Mouse (Mus musculus) CH12.LX (cell line): Measurements from ENCODE around the gene Col4a1. TPM values are rescaled to one million over a fixed set of nuclear protein-coding genes. Genes with fewer than 3 reads are reported as not detected.

Source experiments
- DNase-seq: peaks from one replicate; pipeline ENCODE4 v3.0.0-alpha.2; 2013; ENCODE audit errors: extremely low read depth
- H3K27ac ChIP-seq: 2 replicates; pipeline ENCODE4 v1.5.1; 2012; ENCODE audit warnings: low read depth, mild to moderate bottlenecking, control low read depth, moderate library complexity; ENCODE audit not compliant: insufficient read depth
- H3K27me3 ChIP-seq: replicated peaks from 2 replicates; pipeline ENCODE3; 2012; ENCODE audit warnings: inconsistent platforms
- H3K36me3 ChIP-seq, 2 experiments: replicated peaks in 1 of 2; 2 replicates each; pipeline versions ENCODE3 to v1.6.1; 2012; ENCODE audit warnings: inconsistent platforms in 1 of 2, low read length in 1 of 2, mild to moderate bottlenecking in 1 of 2, mixed read lengths in 1 of 2, moderate library complexity in 1 of 2; ENCODE audit not compliant: control insufficient read depth in 1 of 2, insufficient read depth in 1 of 2
- H3K4me1 ChIP-seq, 2 experiments: 2 replicates each; pipeline ENCODE4 v1.6.1; 2012; ENCODE audit warnings: inconsistent platforms in 1 of 2, moderate library complexity in 1 of 2; ENCODE audit not compliant: insufficient read depth in 2 of 2, control insufficient read depth in 1 of 2
- H3K4me2 ChIP-seq: 2 replicates; pipeline ENCODE4 v1.6.1; 2012; ENCODE audit warnings: low read depth, mild to moderate bottlenecking, control low read depth; ENCODE audit not compliant: poor library complexity, insufficient read depth, severe bottlenecking
- H3K4me3 ChIP-seq, 3 experiments: fragments of 150-350 bp in 1 of 3; sonication (generic) in 1 of 3; replicated peaks in 1 of 3; 2 replicates each; pipeline versions ENCODE3 to v1.5.1; 2011 to 2012; ENCODE audit warnings: low read depth in 2 of 3, low read length in 2 of 3, mild to moderate bottlenecking in 2 of 3, moderate library complexity in 2 of 3, control low read depth in 1 of 3, improper control_type of control experiment in 1 of 3, inconsistent platforms in 1 of 3, mixed read lengths in 1 of 3; ENCODE audit not compliant: poor library complexity in 1 of 3
- H3K79me2 ChIP-seq: replicated peaks from 2 replicates; pipeline ENCODE4 v1.6.1; 2012; ENCODE audit warnings: mild to moderate bottlenecking, moderate library complexity; ENCODE audit not compliant: control insufficient read depth, poor library complexity, insufficient read depth, severe bottlenecking; ENCODE audit errors: extremely low read depth
- H3K9ac ChIP-seq: 2 replicates; pipeline ENCODE4 v1.6.1; 2012; ENCODE audit warnings: low read depth, mild to moderate bottlenecking, control low read depth, moderate library complexity; ENCODE audit not compliant: insufficient read depth
- H3K9me3 ChIP-seq: replicated peaks from 2 replicates; pipeline ENCODE3; 2012; ENCODE audit warnings: low read length, inconsistent platforms, mixed read lengths
- CTCF ChIP-seq, 2 experiments: IDR thresholded peaks in 1 of 2; conservative IDR thresholded peaks in 1 of 2; 2 replicates each; pipeline ENCODE4 v1.5.1; 2011 to 2012; ENCODE audit warnings: low read depth in 2 of 2, low read length in 2 of 2, improper control_type of control experiment in 1 of 2, inconsistent platforms in 1 of 2, mild to moderate bottlenecking in 1 of 2, moderate library complexity in 1 of 2
- EP300 ChIP-seq: IDR thresholded peaks from 2 replicates; pipeline ENCODE4 v1.6.1; 2011; ENCODE audit warnings: low read length, improper control_type of control experiment
- GABPA ChIP-seq: IDR thresholded peaks from 2 replicates; pipeline ENCODE4 v1.6.1; 2012; ENCODE audit warnings: low read depth, low read length, improper control_type of control experiment, inconsistent platforms; ENCODE audit not compliant: insufficient replicate concordance
- MAZ ChIP-seq: IDR thresholded peaks from 2 replicates; pipeline ENCODE4 v1.6.1; 2012; ENCODE audit warnings: low read depth, mild to moderate bottlenecking, inconsistent platforms, low read length, improper control_type of control experiment, moderate library complexity
- MEF2A ChIP-seq: IDR thresholded peaks from 2 replicates; pipeline ENCODE4 v1.6.1; 2014; ENCODE audit warnings: low read depth, mild to moderate bottlenecking, inconsistent platforms, low read length, improper control_type of control experiment, borderline replicate concordance
- MXI1 ChIP-seq: IDR thresholded peaks from 2 replicates; pipeline ENCODE4 v1.6.1; 2011; ENCODE audit warnings: mild to moderate bottlenecking, low read depth, low read length, improper control_type of control experiment
- POLR2AphosphoS2 ChIP-seq: IDR thresholded peaks from 2 replicates; pipeline ENCODE4 v1.6.1; 2011; ENCODE audit warnings: low read depth, low read length, improper control_type of control experiment
- RCOR1 ChIP-seq: conservative IDR thresholded peaks from 2 replicates; pipeline ENCODE4 v1.6.1; 2012; ENCODE audit warnings: low read depth, mild to moderate bottlenecking, inconsistent platforms, low read length, improper control_type of control experiment
- TCF12 ChIP-seq: IDR thresholded peaks from 2 replicates; pipeline ENCODE4 v1.6.1; 2014; ENCODE audit warnings: low read depth, mild to moderate bottlenecking, inconsistent platforms, low read length, improper control_type of control experiment
- UBTF ChIP-seq: IDR thresholded peaks from 2 replicates; pipeline ENCODE4 v1.6.1; 2012; ENCODE audit warnings: low read depth, mild to moderate bottlenecking, inconsistent platforms, low read length, improper control_type of control experiment, moderate library complexity
- USF2 ChIP-seq: conservative IDR thresholded peaks from 2 replicates; pipeline ENCODE4 v1.6.1; 2011; ENCODE audit warnings: low read depth, low read length, improper control_type of control experiment
- ZC3H11A ChIP-seq: IDR thresholded peaks from 2 replicates; pipeline ENCODE4 v1.6.1; 2012; ENCODE audit warnings: low read depth, mild to moderate bottlenecking, inconsistent platforms, low read length, improper control_type of control experiment
- ZMIZ1 ChIP-seq: IDR thresholded peaks from 2 replicates; pipeline ENCODE4 v1.6.1; 2012; ENCODE audit warnings: low read depth, mild to moderate bottlenecking, inconsistent platforms, low read length, improper control_type of control experiment
- ZNF384 ChIP-seq: IDR thresholded peaks from 2 replicates; pipeline ENCODE4 v1.6.1; 2012; ENCODE audit warnings: low read depth, low read length, improper control_type of control experiment, inconsistent platforms
- dilution Hi-C: fragments of 300-500 bp; cut with MboI; formaldehyde crosslinking; loops from 2 replicates; pipeline ENCODE4 v1.14.3; 2020; ENCODE audit warnings: low sequenced_read_pairs; ENCODE audit not compliant: extremely low pct_unique_long_range_greater_than_20kb, extremely low pct_ligation_motif_present
- in situ Hi-C: fragments of 300-500 bp; cut with MboI; formaldehyde crosslinking; loops from 3 replicates; pipeline ENCODE4 v1.14.3; 2019; ENCODE audit warnings: low sequenced_read_pairs, low pct_ligation_motif_present, low pct_unique_long_range_greater_than_20kb, mixed read lengths
- polyA plus RNA-seq: library from polyadenylated mRNA; unstranded; fragments of >175 nt; gene quantifications from 2 replicates; pipeline ENCODE4 v1.2.1, GENCODE M21; 2012; ENCODE audit warnings: low read depth; ENCODE audit not compliant: insufficient read length
- total RNA-seq, 2 experiments: library from RNA; depleted of rRNA; stranded (reverse); fragments of 300-350 nt in 1 of 2; fragments of >200 nt in 1 of 2; gene quantifications; 2 replicates each; pipeline ENCODE4 v1.2.3; 2012 to 2014

The Col4a1 gene
- total and polyA plus RNA-seq, 3 experiments = 0.04 to 0.27 (median 0.13) TPM

DNA sequence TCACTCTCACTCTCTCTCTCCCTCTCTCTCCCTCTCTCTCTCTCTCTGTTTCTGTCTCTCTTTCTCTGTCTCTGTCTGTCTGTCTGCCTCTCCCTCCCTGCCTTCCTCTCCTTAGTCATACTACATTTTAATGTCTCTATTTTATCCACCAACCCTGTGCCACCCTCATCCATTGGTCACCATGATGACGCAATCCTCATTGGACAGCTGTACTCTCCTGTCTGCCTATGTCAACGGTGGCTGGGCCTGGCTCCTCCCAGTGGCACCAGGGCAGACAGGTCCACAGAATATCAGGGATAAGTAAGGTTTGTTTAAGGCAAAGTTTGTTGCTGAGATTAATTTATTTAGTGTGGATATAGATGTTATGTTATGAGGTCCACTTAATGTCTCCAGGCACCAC is 143.2 kb downstream of the Col4a1 start:
- H3K9me3 ChIP-seq = no peaks in the 10 kb centered on the region
- no peak overlapping the region for H3K4me2 ChIP-seq
- dilution Hi-C loops = no loop called here
- H3K4me3 ChIP-seq = no peak overlapping the region
- no peaks in the 10 kb centered on the region for H3K27me3 ChIP-seq
- no peak overlapping the region for H3K27ac ChIP-seq
- H3K36me3 ChIP-seq = no peaks in the 10 kb centered on the region
- no peak for DNase-seq
- no peak for TF ChIP-seq RCOR1
- TF ChIP-seq CTCF (conservative IDR thresholded peaks at IDR 0.05 in 1 of 2, IDR thresholded peaks at IDR 0.05 in 1 of 2; ENCODE audit: low read depth in 2 of 2, low read length in 2 of 2) = no peak
- TF ChIP-seq MAZ = no peak
- TF ChIP-seq USF2 = no peak
- no peak for TF ChIP-seq POLR2AphosphoS2
- TF ChIP-seq MXI1 = no peak
- no peak for TF ChIP-seq EP300
- TF ChIP-seq, all 38 proteins: peak for 0
- Histone ChIP-seq H3K4me1 (peaks cover 4 to 21% of the 10 kb centered on the region in 2 experiments; a peak in 3 of 4 replicates), H3K9ac (no peak overlapping the region), H3K79me2 (no peaks in the 10 kb centered on the region)
- in situ Hi-C loops = loop anchor here (10.0 kb wide), 1 partner anchor 585 kb away; no protein-coding TSS in a partner anchor

DNA sequence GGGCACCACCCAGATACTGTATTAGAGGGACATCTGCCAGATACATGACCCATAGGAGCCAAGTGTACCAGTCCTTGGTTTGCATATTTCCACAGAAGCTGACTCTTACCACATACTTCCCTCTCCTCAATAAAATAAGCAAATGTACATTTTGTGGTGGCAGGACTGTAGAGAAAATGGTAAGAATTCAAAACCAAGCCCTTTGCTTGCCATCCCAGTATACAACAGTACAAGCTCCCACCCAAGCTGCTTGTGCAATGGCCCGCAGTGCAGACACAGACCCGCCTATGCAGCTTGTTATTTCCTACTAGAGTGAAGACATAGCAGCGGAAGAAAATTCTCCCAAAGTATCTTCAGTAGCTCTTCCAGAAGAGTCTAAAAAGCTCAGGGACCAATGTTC is 143.8 kb downstream of the Col4a1 start:
- DNase-seq = no peak
- no peak for TF ChIP-seq ZC3H11A
- no peak for TF ChIP-seq RCOR1
- TF ChIP-seq MEF2A = no peak
- TF ChIP-seq UBTF = no peak
- no peak for TF ChIP-seq ZNF384
- TF ChIP-seq EP300 = no peak
- TF ChIP-seq ZMIZ1 = no peak
- no peak for TF ChIP-seq CTCF (conservative IDR thresholded peaks at IDR 0.05 in 1 of 2, IDR thresholded peaks at IDR 0.05 in 1 of 2; ENCODE audit: low read depth in 2 of 2, low read length in 2 of 2)
- TF ChIP-seq GABPA = no peak
- no peak for TF ChIP-seq MAZ
- TF ChIP-seq TCF12 = no peak

More for the DNA sequence above, 143.8 kb downstream of the Col4a1 start:
- Histone ChIP-seq H3K79me2 (no peaks in the 10 kb centered on the region), H3K36me3 (no peaks in the 10 kb centered on the region), H3K4me2 (no peak overlapping the region), H3K27ac (no peak overlapping the region), H3K9me3 (no peaks in the 10 kb centered on the region), H3K4me1 (peaks cover 4 to 21% of the 10 kb centered on the region in 2 experiments; a peak in 3 of 4 replicates), H3K9ac (no peak overlapping the region), H3K4me3 (no peak overlapping the region), H3K27me3 (no peaks in the 10 kb centered on the region)
- in situ Hi-C loops = loop anchor here (10.0 kb wide), 1 partner anchor 584 kb away; no protein-coding TSS in a partner anchor
- dilution Hi-C loops = no loop called here
